Mouse (Mus musculus) 416B (cell line): Measurements from ENCODE around the gene Cyp3a41a.
"Not testable (repeated sequence)": the region's sequence is repeated elsewhere in the genome, so short reads cannot be mapped to it uniquely, and the experiment has no call there.

Experiments
- DNase-seq: peaks from one replicate; pipeline ENCODE4 v3.0.0; 2011; ENCODE audit warnings: low read depth

Cyp3a41a gene

GRCm38 (mm10) chr5:145720036-145720435 is at the start of gene Cyp3a41a:
Cyp3a41a (minus strand) TSS chr5:145720136.
- DNase-seq = not testable (repeated sequence)

GRCm38 (mm10) chr5:145737512-145737911 is 17.6 kb upstream of the Cyp3a41a start:
- DNase-seq = not testable (repeated sequence)

GRCm38 (mm10) chr5:145714296-145714695 is 5.6 kb downstream of the Cyp3a41a start:
- not testable (repeated sequence) for DNase-seq

DNA sequence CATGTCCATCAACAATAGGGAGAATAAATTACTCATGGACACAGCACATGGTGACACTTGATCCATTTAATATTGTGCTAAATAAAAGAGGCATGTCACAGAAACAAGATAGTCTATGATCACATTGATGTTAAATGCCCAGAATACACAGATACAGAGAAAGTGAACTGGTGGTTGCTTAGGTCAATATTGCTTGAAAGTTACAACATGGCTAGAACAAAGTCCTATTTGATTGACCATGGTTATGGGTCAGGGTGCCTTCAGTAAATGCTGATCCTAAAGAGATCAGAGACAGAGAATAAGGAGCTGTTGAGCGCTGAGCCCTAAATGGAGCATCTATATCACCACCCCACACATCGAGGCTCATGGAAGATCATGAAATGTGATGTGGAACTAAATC is 12.6 kb downstream of the Cyp3a41a start:
- DNase-seq = not testable (repeated sequence)

- no peak for DNase-seq
These were observed 57.9 kb downstream of the Cyp3a41a start for GRCm38 (mm10) chr5:145662007-145662406.

DNA sequence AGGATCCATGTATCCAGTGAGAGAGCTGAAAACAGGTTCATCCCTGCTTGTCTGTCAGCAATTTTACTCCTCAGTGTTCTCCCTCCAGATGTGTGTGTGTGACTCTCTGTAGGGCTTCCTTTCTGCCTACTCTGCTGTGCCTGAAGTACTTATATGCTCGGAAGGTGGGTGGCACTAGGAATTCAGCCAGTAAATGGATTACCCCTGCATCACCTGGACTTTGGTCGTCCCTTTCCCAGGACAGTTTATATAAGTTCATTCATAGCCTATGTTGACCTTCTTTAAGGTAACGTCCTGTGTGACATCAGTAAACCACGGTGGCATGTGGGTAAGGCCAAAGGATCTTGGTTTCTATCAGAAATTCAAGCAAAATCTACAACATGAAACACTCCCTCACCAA is 72.2 kb downstream of the Cyp3a41a start:
- DNase-seq = no peak
